10 mouse cellular contexts compared by ENCODE assay signal in the genomic region with DNA sequence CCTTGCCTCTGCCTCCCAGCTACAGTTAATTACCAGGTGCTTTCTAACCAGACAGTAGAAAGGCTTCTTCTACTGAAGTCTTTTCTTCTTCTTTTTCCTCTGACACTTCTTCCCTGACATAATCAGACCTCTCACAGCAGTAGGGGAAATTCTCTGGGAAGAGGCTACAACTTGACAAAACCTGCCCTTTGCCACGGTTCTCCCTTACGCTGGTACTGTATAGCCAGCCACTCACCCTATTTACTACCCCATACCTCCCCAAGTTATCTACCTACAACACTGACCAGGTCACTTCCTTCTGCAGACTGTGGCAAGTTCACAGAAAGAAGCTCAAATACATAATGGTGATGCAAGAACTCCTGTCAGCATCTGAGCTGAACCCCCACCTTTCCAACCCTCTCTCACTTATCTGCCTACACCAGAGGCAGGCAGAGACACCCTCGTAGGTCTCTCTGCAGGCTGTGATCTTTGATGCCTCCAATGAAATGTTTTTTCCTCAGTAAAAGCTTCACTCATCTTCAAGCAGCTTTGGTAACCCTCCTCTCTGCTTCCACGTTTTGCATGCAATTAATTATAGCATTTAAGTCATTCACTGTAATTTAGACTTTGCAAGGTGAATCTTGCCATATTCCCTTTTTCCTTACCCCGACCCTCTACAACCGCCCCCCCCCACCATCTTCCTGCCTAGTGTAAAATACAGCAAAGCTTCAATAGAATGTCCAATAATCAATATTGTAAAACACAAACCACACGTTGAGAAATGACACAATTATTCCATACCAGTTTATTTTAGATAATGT. TPM values are rescaled to one million over a fixed set of nuclear protein-coding genes. Genes with fewer than 3 reads are reported as not detected.
DNase-seq lines count a peak whose midpoint lies in the region; ATAC-seq and TF ChIP-seq lines count a peak whose summit lies in the region.
"Had no signal": no experiment of that assay in that cellular context is flagged by ENCODE, and none has a peak within 500 bp of the region (broad histone marks: within the 10 kb centered on the region; RNA-seq: fewer than 3 reads in every experiment).

No protein-coding gene starts in this region.

- no peaks in the 10 kb centered on the region for H3K9me3 ChIP-seq in forebrain, embryonic 10.5 days
- H3K9me3 ChIP-seq in forebrain, embryonic 16.5 days (ENCODE audit: control insufficient read depth, low read length): no peaks in the 10 kb centered on the region
- no peaks in the 10 kb centered on the region for H3K9me3 ChIP-seq in CH12.LX (replicated peaks; ENCODE audit: low read length)
- no peaks in the 10 kb centered on the region for H3K9me3 ChIP-seq in forebrain, embryonic 14.5 days (replicated peaks; ENCODE audit: control insufficient read depth, low read length)

- peak overlapping the region; percentile 20 for H3K4me3 ChIP-seq in forebrain, embryonic 10.5 days
- H3K4me3 ChIP-seq in forebrain, embryonic 16.5 days (replicated peaks; ENCODE audit: low read length): no peak overlapping the region
- H3K4me3 ChIP-seq in CH12.LX (replicated peaks in 1 of 3; ENCODE audit: low read depth in 2 of 3, low read length in 2 of 3, poor library complexity in 1 of 3): peak overlapping the region; percentile 28 to 86 (median 41)
- no peak overlapping the region for H3K4me3 ChIP-seq in forebrain, embryonic 14.5 days (ENCODE audit: low read depth, low read length)

- dilution Hi-C loops in CH12.LX (cut with MboI; ENCODE audit: extremely low pct_ligation_motif_present, extremely low pct_unique_long_range_greater_than_20kb, low sequenced_read_pairs): no loop called here

- TF ChIP-seq RAD21 in CH12.LX (IDR thresholded peaks at IDR 0.05; ENCODE audit: low read depth, low read length): no peak

- no peak for TF ChIP-seq CTCF in CH12.LX (conservative IDR thresholded peaks at IDR 0.05 in 1 of 2, IDR thresholded peaks at IDR 0.05 in 1 of 2; ENCODE audit: low read depth in 2 of 2, low read length in 2 of 2)

- H3K4me2 ChIP-seq in forebrain, embryonic 16.5 days (ENCODE audit: low read length): no peak overlapping the region
- H3K4me2 ChIP-seq in CH12.LX (ENCODE audit: insufficient read depth, low read depth, poor library complexity, severe bottlenecking): peak overlapping the region; percentile 87
- peak overlapping the region; percentile 0; the same call in 1 of the 2 replicates for H3K4me2 ChIP-seq in forebrain, embryonic 14.5 days (ENCODE audit: low read length)

- TF ChIP-seq EP300 in CH12.LX (IDR thresholded peaks at IDR 0.05; ENCODE audit: low read length): no peak

- ATAC-seq in forebrain, embryonic 16.5 days: no peak
- no peak for ATAC-seq in forebrain, embryonic 14.5 days
- ATAC-seq in megakaryocyte progenitor cell, adult 5-6 weeks (replicated peaks; ENCODE audit: poor library complexity): peak; percentile 47
- ATAC-seq: inflammation-experienced regulatory T-cells, adult 6 months had no signal

- DNase-seq in forebrain, embryonic 10.5 days (ENCODE audit: extremely low spot score, low spot score): no peak
- no peak for DNase-seq in CH12.LX (ENCODE audit: extremely low read depth)
- no peak for DNase-seq in forebrain, embryonic 14.5 days (ENCODE audit: low spot score)
- DNase-seq in frontal cortex, postnatal 10 days (ENCODE audit: low spot score in 2 of 2): no peak
- DNase-seq in gastrocnemius, postnatal 10 days: no peak
- no peak for DNase-seq in left cerebral cortex, adult 11 months (ENCODE audit: low spot score)
- DNase-seq: adrenal gland, postnatal 25 days had no signal

- H3K36me3 ChIP-seq in forebrain, embryonic 10.5 days (replicated peaks): 0 out of 2 replicates have a peak, but pooled peaks cover 2% of the 10 kb centered on the region
- H3K36me3 ChIP-seq in forebrain, embryonic 16.5 days (ENCODE audit: control insufficient read depth, insufficient read depth): no peaks in the 10 kb centered on the region
- peaks cover 4 to 7% of the 10 kb centered on the region in 2 experiments for H3K36me3 ChIP-seq in CH12.LX (replicated peaks in 1 of 2; ENCODE audit: control insufficient read depth in 1 of 2, insufficient read depth in 1 of 2, low read length in 1 of 2)
- H3K36me3 ChIP-seq in forebrain, embryonic 14.5 days (ENCODE audit: control insufficient read depth, insufficient read depth, low read length): no peaks in the 10 kb centered on the region

- no peak for TF ChIP-seq POLR2A in CH12.LX (IDR thresholded peaks at IDR 0.05; ENCODE audit: low read depth, low read length)

- peaks cover 22% of the 10 kb centered on the region for H3K27me3 ChIP-seq in forebrain, embryonic 10.5 days (ENCODE audit: poor library complexity, severe bottlenecking)
- H3K27me3 ChIP-seq in forebrain, embryonic 16.5 days (replicated peaks; ENCODE audit: control insufficient read depth, insufficient read depth, low read length): no peaks in the 10 kb centered on the region
- no peaks in the 10 kb centered on the region for H3K27me3 ChIP-seq in CH12.LX (replicated peaks)
- H3K27me3 ChIP-seq in forebrain, embryonic 14.5 days (replicated peaks; ENCODE audit: control insufficient read depth, insufficient read depth, low read length): no peaks in the 10 kb centered on the region

- H3K79me2 ChIP-seq in CH12.LX (replicated peaks; ENCODE audit: control insufficient read depth, extremely low read depth, insufficient read depth, poor library complexity, severe bottlenecking): no peaks in the 10 kb centered on the region; the same call in 1 of the 2 replicates

- H3K27ac ChIP-seq in forebrain, embryonic 10.5 days: peak overlapping the region; percentile 40; the same call in 1 of the 2 replicates
- H3K27ac ChIP-seq in forebrain, embryonic 16.5 days (ENCODE audit: low read length): no peak overlapping the region
- peak overlapping the region; percentile 28; the same call in 1 of the 2 replicates for H3K27ac ChIP-seq in CH12.LX (ENCODE audit: insufficient read depth, low read depth)
- H3K27ac ChIP-seq in forebrain, embryonic 14.5 days (ENCODE audit: low read depth, low read length): no peak overlapping the region

- WGBS in forebrain, embryonic 10.5 days: 48% methylated on average over 7 of the region's 7 CpGs
- 59% methylated on average over 7 of the region's 7 CpGs for WGBS in forebrain, embryonic 16.5 days
- 47% methylated on average over 7 of the region's 7 CpGs for WGBS in forebrain, embryonic 14.5 days

- no peak overlapping the region for H3K9ac ChIP-seq in forebrain, embryonic 16.5 days (replicated peaks; ENCODE audit: low read depth, low read length)
- H3K9ac ChIP-seq in CH12.LX (ENCODE audit: insufficient read depth, low read depth): peak overlapping the region; percentile 86
- no peak overlapping the region for H3K9ac ChIP-seq in forebrain, embryonic 14.5 days (ENCODE audit: low read length)

- in situ Hi-C loops in CH12.LX (cut with MboI; ENCODE audit: low pct_ligation_motif_present, low pct_unique_long_range_greater_than_20kb, low sequenced_read_pairs): no loop called here

- peaks cover 46% of the 10 kb centered on the region for H3K4me1 ChIP-seq in forebrain, embryonic 10.5 days
- peaks cover 20% of the 10 kb centered on the region for H3K4me1 ChIP-seq in forebrain, embryonic 16.5 days (replicated peaks; ENCODE audit: control insufficient read depth, insufficient read depth, low read length)
- H3K4me1 ChIP-seq in CH12.LX (ENCODE audit: control insufficient read depth in 1 of 2, insufficient read depth in 2 of 2): peaks cover 5 to 26% of the 10 kb centered on the region in 2 experiments
- peaks cover 9% of the 10 kb centered on the region for H3K4me1 ChIP-seq in forebrain, embryonic 14.5 days (ENCODE audit: control insufficient read depth, insufficient read depth, low read length)

TF ChIP-seq in CH12.LX, 34 proteins besides CTCF, POLR2A, EP300 and RAD21:
- TF ChIP-seq TBP (conservative IDR thresholded peaks at IDR 0.05; ENCODE audit: low read depth, low read length) (no peak), MAZ (IDR thresholded peaks at IDR 0.05; ENCODE audit: low read depth, low read length) (no peak), MXI1 (IDR thresholded peaks at IDR 0.05; ENCODE audit: low read depth, low read length) (no peak), UBTF (IDR thresholded peaks at IDR 0.05; ENCODE audit: low read depth, low read length) (no peak), NRF1 (IDR thresholded peaks at IDR 0.05; ENCODE audit: low read depth, low read length) (no peak), MAX (IDR thresholded peaks at IDR 0.05; ENCODE audit: low read length) (no peak), CHD1 (IDR thresholded peaks at IDR 0.05; ENCODE audit: low read depth, low read length) (no peak), HCFC1 (IDR thresholded peaks at IDR 0.05; ENCODE audit: low read depth, low read length) (no peak), ZKSCAN1 (IDR thresholded peaks at IDR 0.05; ENCODE audit: borderline replicate concordance, low read depth, low read length) (no peak), IRF4 (IDR thresholded peaks at IDR 0.05; ENCODE audit: low read depth, low read length) (no peak), POLR2AphosphoS2 (IDR thresholded peaks at IDR 0.05; ENCODE audit: low read depth, low read length) (no peak), MYC (IDR thresholded peaks at IDR 0.05; ENCODE audit: low read depth, low read length) (no peak), CHD2 (IDR thresholded peaks at IDR 0.05; ENCODE audit: low read length) (no peak), ZC3H11A (IDR thresholded peaks at IDR 0.05; ENCODE audit: low read depth, low read length) (no peak), MEF2A (IDR thresholded peaks at IDR 0.05; ENCODE audit: borderline replicate concordance, low read depth, low read length) (no peak)

RNA-seq across cellular contexts. Expression of gene Gadd45a, which starts 2.7 kb away (rescaled TPM):
- polyA plus RNA-seq in forebrain, embryonic 10.5 days (2016; fragmentation: Nextera tagmentation; extraction: Ambion mirVana): 21.6 and 22.9 TPM in 2 replicates
- 7.2 and 7.5 TPM in 2 replicates for polyA plus RNA-seq in forebrain, embryonic 16.5 days (2015; fragmentation: Nextera tagmentation; extraction: Ambion mirVana)
- total RNA-seq in CH12.LX (2012; rRNA removed) (6.0 and 12.5 TPM in 2 replicates), CH12.LX (2014; rRNA removed) (19.5 and 22.4 TPM in 2 replicates)
- 26.2 and 30.5 TPM in 2 replicates for polyA plus RNA-seq in CH12.LX (2012; ENCODE audit: insufficient read length, low read depth)
- 7.1 and 9.4 TPM in 2 replicates for polyA plus RNA-seq in forebrain, embryonic 14.5 days (2014; fragmentation: Nextera tagmentation; extraction: Ambion mirVana)
- total RNA-seq in megakaryocyte progenitor cell, adult 5-6 weeks (2015): 50.6 and 58.0 TPM in 2 replicates
- 40.4 and 64.3 TPM in 2 replicates for total RNA-seq in megakaryocyte progenitor cell, adult 5-6 weeks (2017)
- 10 to 100 TPM; 43.1 to 82.0 TPM for total RNA-seq in gastrocnemius, postnatal 10 days (2021)

Comparison
In these comparisons a context has a peak if more than half of its experiments do, and no peak if none do; other contexts are left out.
1. H3K27ac ChIP-seq: peak in forebrain, embryonic 10.5 days (single experiment) and CH12.LX (single experiment); none in forebrain, embryonic 16.5 days (single experiment) and forebrain, embryonic 14.5 days (single experiment).
2. H3K4me3 ChIP-seq: peak in forebrain, embryonic 10.5 days (single experiment) and CH12.LX (3 of 3); none in forebrain, embryonic 16.5 days (single experiment) and forebrain, embryonic 14.5 days (single experiment).